Mouse (Mus musculus): Measurements from ENCODE around the gene Sae1. TPM values are rescaled to one million over a fixed set of nuclear protein-coding genes. Genes with fewer than 3 reads are reported as not detected.
A peak's percentile ranks its signal among the peaks of the same experiment; 100 is the strongest.
"Not testable (repeated sequence)": the region's sequence is repeated elsewhere in the genome, so short reads cannot be mapped to it uniquely, and the experiment has no call there.

Sae1 gene
- polyA plus RNA-seq, 1 experiment from 2014 or later: 310 TPM

DNA sequence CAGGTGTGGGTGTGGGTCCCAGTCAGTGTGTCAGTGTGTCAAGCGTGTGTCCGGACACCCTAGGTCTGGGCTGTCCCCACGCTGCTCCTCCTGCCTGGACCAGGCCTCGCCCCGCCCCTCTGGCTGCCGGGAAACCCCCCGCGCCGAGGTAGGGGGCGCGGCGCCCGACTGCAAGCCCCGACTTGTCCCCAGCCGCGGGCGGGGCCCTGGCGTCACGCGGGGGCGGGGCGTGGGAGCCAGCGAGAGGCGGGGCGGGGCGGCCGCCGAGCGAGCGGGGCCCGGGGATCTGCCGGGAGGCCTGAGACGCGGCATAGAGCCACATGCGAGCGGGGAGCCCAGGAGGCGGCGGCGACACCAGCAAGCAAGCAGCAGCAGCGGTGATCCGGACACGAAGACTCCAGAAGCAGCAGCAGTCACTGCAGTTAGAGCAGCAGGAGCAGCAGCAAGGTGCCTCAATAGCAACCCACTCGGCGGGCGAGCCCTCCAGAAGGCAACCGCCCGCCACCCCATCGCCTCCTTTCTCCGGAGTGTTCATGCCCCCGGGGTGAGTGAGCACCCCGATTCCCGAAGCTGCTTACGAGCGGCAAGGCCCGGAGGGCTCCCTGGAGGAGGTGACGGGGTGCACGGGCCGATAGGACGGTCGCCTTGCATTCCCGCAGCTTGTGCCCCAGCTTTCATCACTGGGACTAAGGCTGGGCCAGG is 78.1 kb downstream of the Sae1 start:
- Histone ChIP-seq H3K27me3 (ENCODE audit: control insufficient read depth, insufficient read depth, low read depth, low read length) (peaks cover 4% of the 10 kb centered on the region; the same call in 1 of the 2 replicates), H3K9me3 (ENCODE audit: control insufficient read depth, low read length) (no peaks in the 10 kb centered on the region), H3K4me1 (replicated peaks; ENCODE audit: control insufficient read depth, insufficient read depth, low read length) (peaks cover 46% of the 10 kb centered on the region), H3K4me3 (ENCODE audit: low read length) (peak overlapping the region; percentile 72), H3K4me2 (ENCODE audit: low read depth, low read length) (peak overlapping the region; percentile 100), H3K9ac (ENCODE audit: low read length) (peak overlapping the region; percentile 71), H3K27ac (ENCODE audit: low read length) (peak overlapping the region; percentile 55), H3K36me3 (ENCODE audit: control insufficient read depth, insufficient read depth, low read length) (no peaks in the 10 kb centered on the region)
- under 1% methylated on average over 59 of the region's 61 CpGs for WGBS
- peak; percentile 49 for ATAC-seq (ENCODE audit: low read depth)

DNA sequence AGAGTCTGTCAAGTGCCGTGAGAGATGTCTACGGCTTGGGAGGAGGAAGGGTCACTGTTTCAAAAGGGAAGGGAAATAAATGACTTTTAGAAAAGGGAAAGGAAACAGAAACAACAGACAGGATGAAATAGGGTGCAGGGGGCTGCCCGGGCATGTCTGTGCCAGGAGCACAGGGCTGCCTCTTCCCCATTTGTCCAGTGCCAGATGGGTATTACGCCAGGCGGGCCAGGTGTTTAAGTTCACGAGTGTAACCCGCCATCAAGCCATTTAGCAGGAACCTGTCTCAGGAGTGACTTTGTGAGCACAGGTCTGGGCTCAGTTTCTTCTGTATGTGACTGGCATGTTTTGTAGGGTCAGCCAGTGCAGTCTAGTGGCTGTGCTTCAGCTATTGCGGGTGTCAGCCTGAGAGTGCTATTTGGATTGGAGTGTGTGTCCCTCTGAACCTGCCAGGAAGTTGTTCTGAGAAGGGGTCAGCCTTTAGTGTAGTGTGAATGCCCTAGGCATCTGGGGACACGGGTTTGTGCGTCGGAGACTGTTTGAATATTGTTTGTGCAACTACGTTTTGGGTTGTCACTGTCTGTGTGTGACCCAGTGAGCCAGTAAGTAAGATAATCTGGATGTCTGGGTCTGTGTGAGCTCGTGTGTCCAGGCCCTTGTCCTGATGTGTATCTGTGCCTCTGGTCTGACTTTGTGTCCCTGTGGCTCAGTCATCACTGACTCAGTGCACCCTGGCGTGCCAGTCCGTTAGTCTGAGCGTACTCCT is 78.9 kb downstream of the Sae1 start:
- Histone ChIP-seq H3K4me2 (ENCODE audit: low read depth, low read length) (peak overlapping the region; percentile 100), H3K9me3 (ENCODE audit: control insufficient read depth, low read length) (no peaks in the 10 kb centered on the region), H3K9ac (ENCODE audit: low read length) (peak overlapping the region; percentile 71), H3K4me1 (replicated peaks; ENCODE audit: control insufficient read depth, insufficient read depth, low read length) (peaks cover 41% of the 10 kb centered on the region), H3K27ac (ENCODE audit: low read length) (peak overlapping the region; percentile 16; the same call in 1 of the 2 replicates), H3K4me3 (ENCODE audit: low read length) (peak overlapping the region; percentile 72), H3K36me3 (ENCODE audit: control insufficient read depth, insufficient read depth, low read length) (no peaks in the 10 kb centered on the region), H3K27me3 (ENCODE audit: control insufficient read depth, insufficient read depth, low read depth, low read length) (peaks cover 4% of the 10 kb centered on the region; the same call in 1 of the 2 replicates)
- ATAC-seq (ENCODE audit: low read depth): no peak
- 24% methylated on average over 16 of the region's 16 CpGs for WGBS

GRCm38 (mm10) chr7:16308093-16308492 is 79.5 kb downstream of the Sae1 start, which contains the start of gene Bbc3:
Gene Bbc3, plus strand, starts transcription at chr7:16308393.
- H3K36me3 ChIP-seq (ENCODE audit: control insufficient read depth, insufficient read depth, low read length); H3K27me3 ChIP-seq (ENCODE audit: control insufficient read depth, insufficient read depth, low read depth, low read length); ATAC-seq (ENCODE audit: low read depth); H3K9me3 ChIP-seq (ENCODE audit: control insufficient read depth, low read length): not testable (repeated sequence)
- H3K4me1 ChIP-seq (replicated peaks; ENCODE audit: control insufficient read depth, insufficient read depth, low read length): peaks cover 38% of the 10 kb centered on the region
- peak within 1 kb of the TSS; percentile 100 for H3K4me2 ChIP-seq (ENCODE audit: low read depth, low read length)
- peak within 1 kb of the TSS; percentile 72 for H3K4me3 ChIP-seq (ENCODE audit: low read length)
- WGBS: 19% methylated on average over 1 of the region's 1 CpGs
- peak within 1 kb of the TSS; percentile 71 for H3K9ac ChIP-seq (ENCODE audit: low read length)
- H3K27ac ChIP-seq (ENCODE audit: low read length): peak within 1 kb of the TSS; percentile 16; the same call in 1 of the 2 replicates

DNA sequence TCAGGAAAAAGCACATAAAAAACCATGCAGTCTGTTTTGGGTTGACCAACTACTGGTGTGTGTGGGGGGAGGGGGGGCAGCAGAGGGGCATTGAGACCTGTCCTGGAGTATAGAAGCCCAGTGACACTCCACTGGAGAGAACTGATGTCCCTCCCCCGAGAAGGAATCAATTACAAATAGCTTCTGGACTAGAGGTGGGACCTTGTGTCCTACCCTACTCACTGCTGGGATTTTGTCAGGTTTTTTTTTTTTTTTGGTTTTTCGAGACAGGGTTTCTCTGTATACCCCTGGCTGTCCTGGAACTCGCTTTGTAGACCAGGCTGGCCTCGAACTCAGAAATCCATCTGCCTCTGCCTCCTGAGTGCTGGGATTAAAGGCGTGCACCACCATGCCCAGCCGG is 80.5 kb downstream of the Sae1 start:
- not testable (repeated sequence) for H3K9me3 ChIP-seq (ENCODE audit: control insufficient read depth, low read length); H3K27me3 ChIP-seq (ENCODE audit: control insufficient read depth, insufficient read depth, low read depth, low read length); H3K36me3 ChIP-seq (ENCODE audit: control insufficient read depth, insufficient read depth, low read length); H3K4me3 ChIP-seq (ENCODE audit: low read length); ATAC-seq (ENCODE audit: low read depth); H3K4me2 ChIP-seq (ENCODE audit: low read depth, low read length); H3K27ac ChIP-seq (ENCODE audit: low read length); H3K9ac ChIP-seq (ENCODE audit: low read length)
- 70% methylated on average over 6 of the region's 6 CpGs for WGBS
- peaks cover 32% of the 10 kb centered on the region for H3K4me1 ChIP-seq (replicated peaks; ENCODE audit: control insufficient read depth, insufficient read depth, low read length)

GRCm38 (mm10) chr7:16299419-16300035 is 88.1 kb downstream of the Sae1 start:
- H3K9ac ChIP-seq (ENCODE audit: low read length): peak overlapping the region; percentile 42; the same call in 1 of the 2 replicates
- H3K27me3 ChIP-seq (ENCODE audit: control insufficient read depth, insufficient read depth, low read depth, low read length): no peaks in the 10 kb centered on the region
- H3K27ac ChIP-seq (ENCODE audit: low read length): no peak overlapping the region
- H3K36me3 ChIP-seq (ENCODE audit: control insufficient read depth, insufficient read depth, low read length): no peaks in the 10 kb centered on the region
- 2% methylated on average over 52 of the region's 52 CpGs for WGBS
- peak overlapping the region; percentile 43 for H3K4me3 ChIP-seq (ENCODE audit: low read length)
- ATAC-seq (ENCODE audit: low read depth): peak; percentile 65
- peak overlapping the region; percentile 62 for H3K4me2 ChIP-seq (ENCODE audit: low read depth, low read length)
- H3K4me1 ChIP-seq (replicated peaks; ENCODE audit: control insufficient read depth, insufficient read depth, low read length): peaks cover 26% of the 10 kb centered on the region
- H3K9me3 ChIP-seq (ENCODE audit: control insufficient read depth, low read length): no peaks in the 10 kb centered on the region

DNA sequence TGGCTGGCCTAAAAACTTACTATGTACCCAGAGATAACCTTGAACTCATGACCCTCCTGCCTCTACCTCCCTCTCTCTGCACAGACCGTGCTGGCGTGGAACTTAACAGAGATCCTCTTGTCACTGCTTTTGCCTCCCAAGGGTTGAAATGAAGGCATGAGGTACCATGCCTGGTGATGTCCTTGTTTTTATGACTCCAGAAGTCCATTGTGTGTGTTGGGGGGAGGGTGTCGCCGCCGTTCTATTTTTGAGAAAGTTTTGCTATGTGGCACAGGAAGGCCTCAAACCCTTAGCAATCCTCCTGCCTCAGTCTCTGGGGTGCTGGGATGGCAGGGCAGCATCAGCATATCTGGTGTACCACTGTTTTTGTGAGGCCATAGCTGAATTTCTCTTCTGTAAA is 88.7 kb downstream of the Sae1 start:
- H3K36me3 ChIP-seq (ENCODE audit: control insufficient read depth, insufficient read depth, low read length): no peaks in the 10 kb centered on the region
- H3K9me3 ChIP-seq (ENCODE audit: control insufficient read depth, low read length): no peaks in the 10 kb centered on the region
- H3K9ac ChIP-seq (ENCODE audit: low read length): no peak overlapping the region
- no peaks in the 10 kb centered on the region for H3K27me3 ChIP-seq (ENCODE audit: control insufficient read depth, insufficient read depth, low read depth, low read length)
- no peak overlapping the region for H3K4me3 ChIP-seq (ENCODE audit: low read length)
- H3K4me2 ChIP-seq (ENCODE audit: low read depth, low read length): no peak overlapping the region
- peaks cover 28% of the 10 kb centered on the region for H3K4me1 ChIP-seq (replicated peaks; ENCODE audit: control insufficient read depth, insufficient read depth, low read length)
- no peak for ATAC-seq (ENCODE audit: low read depth)
- 78% methylated on average over 5 of the region's 5 CpGs for WGBS
- no peak overlapping the region for H3K27ac ChIP-seq (ENCODE audit: low read length)

DNA sequence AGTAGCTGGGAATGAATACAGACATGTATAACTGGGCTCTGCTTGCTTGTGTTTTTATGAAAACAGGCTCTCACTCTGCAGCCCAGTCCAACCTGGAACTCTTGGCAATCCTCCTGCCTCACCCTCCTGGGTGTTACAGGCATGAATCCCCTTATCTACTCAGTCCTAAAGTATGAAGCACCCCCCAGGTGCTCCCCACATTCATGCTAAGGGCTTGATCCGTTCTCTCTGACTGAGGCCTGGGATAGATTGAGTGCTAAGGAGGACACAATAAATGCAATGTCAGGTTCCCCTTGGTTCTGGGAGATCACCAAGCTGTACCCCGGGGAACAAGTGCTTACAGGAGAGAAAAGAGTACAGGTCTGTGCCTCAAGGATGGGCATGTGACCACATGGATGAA is 90.0 kb downstream of the Sae1 start:
- Histone ChIP-seq H3K27me3 (ENCODE audit: control insufficient read depth, insufficient read depth, low read depth, low read length) (no peaks in the 10 kb centered on the region), H3K9ac (ENCODE audit: low read length) (peak overlapping the region; percentile 37; the same call in 1 of the 2 replicates), H3K4me2 (ENCODE audit: low read depth, low read length) (no peak overlapping the region), H3K36me3 (ENCODE audit: control insufficient read depth, insufficient read depth, low read length) (no peaks in the 10 kb centered on the region), H3K9me3 (ENCODE audit: control insufficient read depth, low read length) (no peaks in the 10 kb centered on the region), H3K4me1 (replicated peaks; ENCODE audit: control insufficient read depth, insufficient read depth, low read length) (peaks cover 28% of the 10 kb centered on the region), H3K27ac (ENCODE audit: low read length) (peak overlapping the region; percentile 27; the same call in 1 of the 2 replicates), H3K4me3 (ENCODE audit: low read length) (no peak overlapping the region)
- WGBS: 57% methylated on average over 2 of the region's 2 CpGs
- no peak for ATAC-seq (ENCODE audit: low read depth)

DNA sequence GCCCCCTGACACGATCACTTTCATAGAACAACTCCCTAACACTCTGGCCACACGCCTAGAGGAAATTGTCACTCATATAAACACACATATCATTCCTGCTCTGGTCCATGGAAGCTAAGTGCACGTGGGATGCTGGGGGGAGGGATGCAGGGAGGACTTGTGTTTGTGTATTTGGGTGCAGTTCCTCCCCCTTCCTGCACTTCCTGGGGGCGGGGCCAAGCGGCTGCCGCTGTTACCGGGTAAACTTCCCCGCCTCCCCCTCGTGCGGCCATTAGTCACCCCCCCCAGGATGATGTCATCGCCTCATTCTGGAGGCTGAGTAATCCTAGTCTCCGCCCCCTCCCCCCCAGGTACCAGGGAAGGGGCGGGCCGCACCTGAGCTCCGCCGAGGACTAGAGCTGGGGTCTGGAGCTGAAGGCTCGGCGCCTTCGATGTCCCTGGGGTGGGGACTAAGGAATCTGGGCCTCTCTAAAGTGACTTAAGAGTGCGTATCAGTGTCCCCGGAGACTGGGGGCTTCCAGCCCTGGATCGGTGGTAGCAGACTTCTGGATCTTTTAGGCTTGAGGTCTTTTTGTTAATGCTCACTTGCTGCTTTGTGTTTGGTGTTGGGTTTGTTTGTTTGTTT is 90.7 kb downstream of the Sae1 start:
- H3K4me2 ChIP-seq (ENCODE audit: low read depth, low read length): peak overlapping the region; percentile 71
- H3K27ac ChIP-seq (ENCODE audit: low read length): peak overlapping the region; percentile 75
- H3K9ac ChIP-seq (ENCODE audit: low read length): peak overlapping the region; percentile 62
- H3K27me3 ChIP-seq (ENCODE audit: control insufficient read depth, insufficient read depth, low read depth, low read length): no peaks in the 10 kb centered on the region
- no peaks in the 10 kb centered on the region for H3K36me3 ChIP-seq (ENCODE audit: control insufficient read depth, insufficient read depth, low read length)
- H3K9me3 ChIP-seq (ENCODE audit: control insufficient read depth, low read length): no peaks in the 10 kb centered on the region
- 1% methylated on average over 22 of the region's 22 CpGs for WGBS
- H3K4me3 ChIP-seq (ENCODE audit: low read length): peak overlapping the region; percentile 43
- peaks cover 28% of the 10 kb centered on the region for H3K4me1 ChIP-seq (replicated peaks; ENCODE audit: control insufficient read depth, insufficient read depth, low read length)
- ATAC-seq (ENCODE audit: low read depth): peak; percentile 37
